In the genomic region with DNA sequence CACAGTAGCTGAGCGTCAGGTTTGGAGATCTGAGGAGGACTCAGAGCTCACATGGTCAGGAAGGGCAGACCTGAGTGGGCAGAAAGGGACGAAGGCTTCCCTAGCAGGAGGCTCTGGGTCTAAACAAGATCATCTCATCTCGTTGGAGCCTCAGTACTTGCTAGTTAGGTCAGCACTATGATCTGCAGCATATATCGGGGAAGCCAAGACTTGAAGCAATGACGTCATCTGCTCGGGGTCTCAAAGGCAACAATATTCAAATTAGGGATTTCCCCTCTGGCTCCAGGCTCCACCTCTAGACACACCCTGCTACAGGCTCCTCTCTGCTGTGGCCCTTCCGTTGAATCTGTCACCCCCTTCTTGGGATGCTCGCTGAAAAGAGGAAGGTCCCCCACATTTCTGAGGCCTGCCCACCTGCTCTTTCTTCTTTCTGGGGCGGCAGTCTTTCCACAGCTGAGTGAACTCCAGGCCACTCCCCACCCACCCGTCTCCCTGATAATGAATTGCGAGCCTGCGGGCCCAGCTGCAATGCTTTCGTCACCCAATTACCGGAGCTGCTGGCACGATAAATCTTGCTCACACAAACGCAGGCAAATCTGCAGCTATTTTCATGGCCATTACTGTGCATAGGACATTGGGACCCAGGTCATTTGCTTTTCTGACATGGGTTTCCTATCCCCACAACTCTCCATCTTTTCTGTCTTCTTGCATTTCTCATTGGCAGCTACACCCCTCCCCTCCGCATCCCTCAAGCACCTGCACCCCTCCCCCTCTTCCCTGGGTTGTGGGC, we compare ENCODE assay signal across 9 mouse cellular contexts. TPM values are rescaled to one million over a fixed set of nuclear protein-coding genes. Genes with fewer than 3 reads are reported as not detected.
DNase-seq lines count a peak whose midpoint lies in the region; ATAC-seq lines count a peak whose summit lies in the region.
"Had no signal": no experiment of that assay in that cellular context is flagged by ENCODE, and none has a peak within 500 bp of the region (broad histone marks: within the 10 kb centered on the region; RNA-seq: fewer than 3 reads in every experiment).

No protein-coding gene starts in this region.

- no peaks in the 10 kb centered on the region for H3K9me3 ChIP-seq in liver, embryonic 12.5 days (replicated peaks)
- H3K9me3 ChIP-seq in heart, embryonic 14.5 days (ENCODE audit: control insufficient read depth, low read length): no peaks in the 10 kb centered on the region
- no peaks in the 10 kb centered on the region for H3K9me3 ChIP-seq in limb, embryonic 15.5 days
- H3K9me3 ChIP-seq: lung, embryonic 15.5 days had no signal

- 0 out of 2 replicates have a peak overlapping the region, but pooled peaks have one; percentile 4 for H3K4me2 ChIP-seq in liver, embryonic 12.5 days
- H3K4me2 ChIP-seq in heart, embryonic 14.5 days (ENCODE audit: low read length): peak overlapping the region; percentile 14
- H3K4me2 ChIP-seq in limb, embryonic 15.5 days: 0 out of 2 replicates have a peak overlapping the region, but pooled peaks have one; percentile 1
- H3K4me2 ChIP-seq: lung, embryonic 15.5 days had no signal

- no peak overlapping the region for H3K4me3 ChIP-seq in liver, embryonic 12.5 days
- H3K4me3 ChIP-seq in heart, embryonic 14.5 days (ENCODE audit: control insufficient read depth in 1 of 2, insufficient read depth in 1 of 2, low read depth in 1 of 2, low read length in 2 of 2): no peak overlapping the region
- H3K4me3 ChIP-seq in limb, embryonic 15.5 days: no peak overlapping the region
- H3K4me3 ChIP-seq: lung, embryonic 15.5 days had no signal

- peaks cover 24% of the 10 kb centered on the region for H3K4me1 ChIP-seq in liver, embryonic 12.5 days
- peaks cover 5% of the 10 kb centered on the region in 2 experiments; a peak in 2 of 4 replicates for H3K4me1 ChIP-seq in heart, embryonic 14.5 days (ENCODE audit: control insufficient read depth in 2 of 2, insufficient read depth in 2 of 2, low read length in 2 of 2)
- H3K4me1 ChIP-seq in limb, embryonic 15.5 days: peaks cover 11% of the 10 kb centered on the region

- 20% methylated on average over 17 of the region's 17 CpGs for WGBS in liver, embryonic 12.5 days (ENCODE audit: insufficient replicate concordance)
- WGBS in heart, embryonic 14.5 days: 13% methylated on average over 17 of the region's 17 CpGs
- 8% methylated on average over 17 of the region's 17 CpGs for WGBS in limb, embryonic 15.5 days

- no peak overlapping the region for H3K9ac ChIP-seq in liver, embryonic 12.5 days
- no peak overlapping the region for H3K9ac ChIP-seq in heart, embryonic 14.5 days (ENCODE audit: low read length)
- H3K9ac ChIP-seq in limb, embryonic 15.5 days: no peak overlapping the region
- H3K9ac ChIP-seq: lung, embryonic 15.5 days had no signal

- no peaks in the 10 kb centered on the region for H3K36me3 ChIP-seq in liver, embryonic 12.5 days
- no peaks in the 10 kb centered on the region for H3K36me3 ChIP-seq in heart, embryonic 14.5 days (ENCODE audit: control insufficient read depth, insufficient read depth, low read length)
- no peaks in the 10 kb centered on the region for H3K36me3 ChIP-seq in limb, embryonic 15.5 days
- H3K36me3 ChIP-seq: lung, embryonic 15.5 days had no signal

- no peak for ATAC-seq in liver, embryonic 12.5 days
- ATAC-seq in heart, embryonic 14.5 days (ENCODE audit: insufficient number of reproducible peaks, insufficient read depth, low FRiP score, low read depth): no peak
- ATAC-seq in limb, embryonic 15.5 days (ENCODE audit: insufficient number of reproducible peaks, low FRiP score, low TSS enrichment, low read depth): no peak

- no peak for DNase-seq in liver
- DNase-seq in embryo, embryonic 10.5 days (ENCODE audit: low spot score): peak; percentile 61
- DNase-seq in right cerebral cortex, postnatal 4 days: peak; percentile 16
- no peak for DNase-seq in urinary bladder, adult 18-20 months (ENCODE audit: low spot score in 2 of 2)
- DNase-seq in left cerebral cortex, adult 8-10 months (ENCODE audit: low spot score in 2 of 2): no peak

- no peak overlapping the region for H3K27ac ChIP-seq in liver, embryonic 12.5 days
- H3K27ac ChIP-seq in heart, embryonic 14.5 days (replicated peaks in 1 of 2; ENCODE audit: control insufficient read depth in 1 of 2, insufficient read depth in 1 of 2, low read depth in 2 of 2, low read length in 2 of 2): no peak overlapping the region
- H3K27ac ChIP-seq in limb, embryonic 15.5 days: no peak overlapping the region
- H3K27ac ChIP-seq: lung, embryonic 15.5 days had no signal

- peaks cover 53% of the 10 kb centered on the region for H3K27me3 ChIP-seq in liver, embryonic 12.5 days (replicated peaks)
- H3K27me3 ChIP-seq in heart, embryonic 14.5 days (ENCODE audit: control insufficient read depth, insufficient read depth, low read length): peaks cover 8% of the 10 kb centered on the region; the same call in 1 of the 2 replicates
- no peaks in the 10 kb centered on the region; the same call in 1 of the 2 replicates for H3K27me3 ChIP-seq in limb, embryonic 15.5 days

RNA-seq across cellular contexts. Expression of a gene that starts 32.1 kb away (rescaled TPM):
- polyA plus RNA-seq in liver, embryonic 12.5 days (2016; fragmentation: Nextera tagmentation; extraction: Ambion mirVana): not detected in 2 replicates
- not detected in 2 replicates for polyA plus RNA-seq in heart, embryonic 14.5 days (2014; fragmentation: Nextera tagmentation; extraction: Ambion mirVana)
- not detected in 2 replicates for polyA plus RNA-seq in limb, embryonic 15.5 days (2015; fragmentation: Nextera tagmentation; extraction: Ambion mirVana)
- not detected for total RNA-seq in left cerebral cortex, adult 8-10 months (2022)
- polyA plus RNA-seq: lung, embryonic 15.5 days had no signal

RNA-seq across cellular contexts. Expression of a gene that starts 32.8 kb away (rescaled TPM):
- 6.2 and 6.4 TPM in 2 replicates for polyA plus RNA-seq in liver, embryonic 12.5 days (2016; fragmentation: Nextera tagmentation; extraction: Ambion mirVana)
- polyA plus RNA-seq in heart, embryonic 14.5 days (2014; fragmentation: Nextera tagmentation; extraction: Ambion mirVana): 4.0 and 4.2 TPM in 2 replicates
- 5.0 and 5.1 TPM in 2 replicates for polyA plus RNA-seq in limb, embryonic 15.5 days (2015; fragmentation: Nextera tagmentation; extraction: Ambion mirVana)
- total RNA-seq in left cerebral cortex, adult 8-10 months (2022): 1 to 10 TPM; 2.9 to 5.0 (median 4.2) TPM

Comparison
In these comparisons a context has a peak if more than half of its experiments do, and no peak if none do; other contexts are left out.
1. DNase-seq: peak in embryo, embryonic 10.5 days (single experiment) and right cerebral cortex, postnatal 4 days (single experiment); none in liver (single experiment), urinary bladder, adult 18-20 months (0 of 2) and left cerebral cortex, adult 8-10 months (0 of 2).
2. Peak in every context shown above with its lines, with median percentiles within 50 percentile points of each other: H3K4me2 ChIP-seq.